Mouse (Mus musculus) embryo, embryonic 11 days (tissue): ENCODE measurements at regions not wholly inside any gene's neighbourhood (a gene's known extent, or its start where the extent isn't known, plus 50 kb on each side); places are given as distances from the start of the nearest gene placed in this dataset.

Experiments
- DNase-seq: peaks from one replicate; pipeline ENCODE4 v3.0.0-alpha.2; 2015

GRCm38 (mm10) chr7:124868621-124869020, 575.9 kb upstream of the Kdm8 start:
- DNase-seq = no peak

GRCm38 (mm10) chr7:124880771-124881170, 563.7 kb upstream of the Kdm8 start:
- DNase-seq = no peak

- DNase-seq = no peak
Measured at GRCm38 (mm10) chr7:124907233-124907632, 537.2 kb upstream of the Kdm8 start.

GRCm38 (mm10) chr7:124907662-124908296, 536.7 kb upstream of the Kdm8 start:
- DNase-seq = no peak

- DNase-seq = no peak
Measured at GRCm38 (mm10) chr7:124914061-124914460, 530.4 kb upstream of the Kdm8 start.

GRCm38 (mm10) chr7:124914479-124914878, 530.0 kb upstream of the Kdm8 start:
- DNase-seq = no peak

- peak; percentile 38 for DNase-seq
Measured at GRCm38 (mm10) chr7:124914972-124915371, 529.5 kb upstream of the Kdm8 start.

- no peak for DNase-seq
Measured at GRCm38 (mm10) chr7:124915637-124916036, 528.8 kb upstream of the Kdm8 start.

GRCm38 (mm10) chr7:124917606-124918120, 526.8 kb upstream of the Kdm8 start:
- peak; percentile 22 for DNase-seq

- no peak for DNase-seq
Measured at GRCm38 (mm10) chr7:124922806-124923205, 521.7 kb upstream of the Kdm8 start.

GRCm38 (mm10) chr7:124933573-124933972, 510.9 kb upstream of the Kdm8 start:
- DNase-seq = no peak

GRCm38 (mm10) chr7:124939357-124939756, 505.1 kb upstream of the Kdm8 start:
- DNase-seq = no peak

- DNase-seq = no peak
Measured at GRCm38 (mm10) chr7:124941527-124941926, 502.9 kb upstream of the Kdm8 start.

- no peak for DNase-seq
Measured at GRCm38 (mm10) chr7:124946424-124946823, 498.1 kb upstream of the Kdm8 start.

- DNase-seq = no peak
Measured at GRCm38 (mm10) chr7:124957329-124957728, 487.1 kb upstream of the Kdm8 start.

GRCm38 (mm10) chr7:124974870-124975488, 469.5 kb upstream of the Kdm8 start:
- no peak for DNase-seq

- peak; percentile 25 for DNase-seq
Measured at GRCm38 (mm10) chr7:124989456-124989855, 455.0 kb upstream of the Kdm8 start.

GRCm38 (mm10) chr7:124990695-124991094, 453.8 kb upstream of the Kdm8 start:
- DNase-seq = peak; percentile 37

GRCm38 (mm10) chr7:124996538-124996937, 447.9 kb upstream of the Kdm8 start:
- DNase-seq = no peak

GRCm38 (mm10) chr7:125000669-125001068, 443.8 kb upstream of the Kdm8 start:
- no peak for DNase-seq

- DNase-seq = no peak
Measured at GRCm38 (mm10) chr7:125005638-125006037, 438.8 kb upstream of the Kdm8 start.

GRCm38 (mm10) chr7:125019259-125019658, 425.2 kb upstream of the Kdm8 start:
- DNase-seq = no peak

- no peak for DNase-seq
Measured at GRCm38 (mm10) chr7:125024944-125025343, 419.5 kb upstream of the Kdm8 start.

- no peak for DNase-seq
Measured at GRCm38 (mm10) chr7:125033778-125034177, 410.7 kb upstream of the Kdm8 start.

GRCm38 (mm10) chr7:125034196-125034595, 410.3 kb upstream of the Kdm8 start:
- no peak for DNase-seq
